Mouse (Mus musculus) kidney, postnatal 0 days (tissue): ENCODE measurements around the gene Arfgap2. TPM values are rescaled to one million over a fixed set of nuclear protein-coding genes. Genes with fewer than 3 reads are reported as not detected.
A peak's percentile ranks its signal among the peaks of the same experiment; 100 is the strongest.

ENCODE experiments used
- ATAC-seq: fragments of 200-750 bp; cut with Nextera tagmentation; replicated peaks from 2 replicates; pipeline ENCODE4 v1.8.0; 2017; ENCODE audit warnings: low read depth, moderate number of reproducible peaks, moderate TSS enrichment, moderate library complexity; ENCODE audit not compliant: low FRiP score
- DNase-seq: peaks from one replicate; pipeline ENCODE4 v3.0.0-alpha.2; 2016; ENCODE audit warnings: low spot score
- H3K27ac ChIP-seq: fragments of 300-500 bp; sonication (generic); 2 replicates; pipeline ENCODE4 v1.5.1; 2014; ENCODE audit warnings: mild to moderate bottlenecking
- H3K27me3 ChIP-seq: fragments of 300-500 bp; sonication (generic); 2 replicates; pipeline ENCODE4 v1.6.1; 2014; ENCODE audit warnings: low read length, mixed read lengths; ENCODE audit not compliant: insufficient read depth
- H3K36me3 ChIP-seq: fragments of 300-500 bp; sonication (generic); 2 replicates; pipeline ENCODE4 v1.6.1; 2014; ENCODE audit warnings: low read length, mixed read lengths; ENCODE audit not compliant: insufficient read depth
- H3K4me1 ChIP-seq: fragments of 300-500 bp; sonication (generic); replicated peaks from 2 replicates; pipeline ENCODE4 v1.6.1; 2014; ENCODE audit warnings: antibody characterized with exemption, low read length, mixed read lengths; ENCODE audit not compliant: insufficient read depth
- H3K4me2 ChIP-seq: fragments of 300-500 bp; sonication (generic); 2 replicates; pipeline ENCODE4 v1.6.1; 2014; ENCODE audit warnings: mild to moderate bottlenecking, low read length, moderate library complexity, mixed read lengths
- H3K4me3 ChIP-seq: fragments of 300-500 bp; sonication (generic); replicated peaks from 2 replicates; pipeline ENCODE4 v1.5.1; 2014; ENCODE audit warnings: low read depth, low read length
- H3K9ac ChIP-seq: fragments of 300-500 bp; sonication (generic); 2 replicates; pipeline ENCODE4 v1.6.1; 2014; ENCODE audit warnings: low read depth, low read length
- H3K9me3 ChIP-seq: fragments of 300-500 bp; sonication (generic); replicated peaks from 2 replicates; pipeline ENCODE4 v1.6.1; 2016; ENCODE audit warnings: low read length, inconsistent platforms, mixed read lengths
- CTCF ChIP-seq: IDR thresholded peaks from 2 replicates; pipeline ENCODE4 v1.5.1; 2016; ENCODE audit warnings: antibody characterized with exemption, low read depth, mild to moderate bottlenecking, moderate library complexity
- WGBS: fragments of 180-500 bp; shearing (Covaris S2); extraction: QIAGEN DNeasy Blood & Tissue Kit; methylation state at CpG from one replicate; pipeline ENCODE4 v1.1.7; 2014; 5-methylcytosine and 5-hydroxymethylcytosine counted together
- polyA plus RNA-seq: library from polyadenylated mRNA; unstranded; fragments of >200 nt; fragmentation: Nextera tagmentation; extraction: Ambion mirVana; gene quantifications from 2 replicates; pipeline ENCODE4 v1.2.1, GENCODE M21; 2015

Arfgap2 gene
- polyA plus RNA-seq, 1 experiment from 2014 or later = 66.6 TPM

DNA sequence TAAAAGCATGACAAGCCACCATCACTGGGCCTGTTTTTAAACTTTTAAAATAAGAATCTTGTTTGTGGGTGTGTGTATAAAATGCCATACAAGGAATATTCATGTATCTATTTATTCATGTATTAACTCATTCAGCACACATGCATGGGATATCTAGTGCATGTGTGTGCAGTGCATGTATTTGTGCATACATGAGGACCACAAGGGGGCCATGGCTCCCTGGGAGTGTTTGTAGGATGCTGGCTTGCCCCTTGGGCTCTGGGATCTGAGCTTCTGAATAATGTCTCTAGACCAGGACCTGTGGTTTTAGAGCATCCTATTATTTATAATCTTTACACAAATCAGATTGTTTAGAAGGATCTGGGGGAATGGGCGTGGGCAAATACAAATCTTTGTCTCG, 36.0 kb downstream of the Arfgap2 start:
- TF ChIP-seq CTCF = peak; percentile 54

GRCm38 (mm10) chr2:91301836-91302235, 37.1 kb downstream of the Arfgap2 start:
- Histone ChIP-seq H3K9me3 (no peaks in the 10 kb centered on the region), H3K4me1 (no peaks in the 10 kb centered on the region), H3K4me2 (no peak overlapping the region), H3K27ac (no peak overlapping the region), H3K4me3 (no peak overlapping the region), H3K27me3 (no peaks in the 10 kb centered on the region), H3K9ac (no peak overlapping the region), H3K36me3 (no peaks in the 10 kb centered on the region)
- no peak for DNase-seq
- WGBS = 79% methylated on average over 2 of the region's 2 CpGs
- no peak for ATAC-seq
- TF ChIP-seq CTCF = peak; percentile 22; the same call in 1 of the 2 replicates

More for the DNA sequence above, 36.0 kb downstream of the Arfgap2 start:
- Histone ChIP-seq H3K4me1 (no peaks in the 10 kb centered on the region), H3K9me3 (no peaks in the 10 kb centered on the region), H3K27me3 (no peaks in the 10 kb centered on the region), H3K4me2 (no peak overlapping the region), H3K27ac (no peak overlapping the region), H3K36me3 (no peaks in the 10 kb centered on the region), H3K4me3 (no peak overlapping the region), H3K9ac (no peak overlapping the region)
- 98% methylated on average over 2 of the region's 2 CpGs for WGBS
- no peak for ATAC-seq
- DNase-seq = no peak

DNA sequence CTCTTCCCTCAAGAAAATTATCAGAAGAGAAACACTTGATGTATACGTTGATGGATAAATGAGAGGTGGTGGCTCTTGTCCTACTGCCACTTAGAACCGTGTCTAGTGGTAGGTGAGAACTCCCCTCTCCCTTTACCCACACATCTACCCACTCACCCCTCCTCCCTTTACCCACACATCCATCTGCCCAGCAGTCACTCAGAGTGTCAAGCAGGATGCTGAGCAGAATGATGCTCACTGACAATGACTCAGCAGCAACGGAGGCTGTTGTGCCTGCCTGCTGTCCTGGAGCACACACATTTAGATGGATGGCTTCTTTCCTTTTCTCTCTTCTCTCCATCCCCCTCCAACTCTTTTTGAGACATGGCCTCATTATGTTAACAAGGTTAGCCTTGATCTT, 38.1 kb downstream of the Arfgap2 start:
- H3K4me3 ChIP-seq = no peak overlapping the region
- ATAC-seq (no peak), DNase-seq (no peak)
- no peaks in the 10 kb centered on the region for H3K9me3 ChIP-seq
- H3K4me2 ChIP-seq = no peak overlapping the region
- 71% methylated on average over 3 of the region's 3 CpGs for WGBS
- no peak overlapping the region for H3K9ac ChIP-seq
- no peaks in the 10 kb centered on the region for H3K4me1 ChIP-seq
- no peaks in the 10 kb centered on the region for H3K36me3 ChIP-seq
- no peaks in the 10 kb centered on the region for H3K27me3 ChIP-seq
- H3K27ac ChIP-seq = no peak overlapping the region
- no peak for TF ChIP-seq CTCF

GRCm38 (mm10) chr2:91305926-91306325, 41.2 kb downstream of the Arfgap2 start:
- no peaks in the 10 kb centered on the region for H3K27me3 ChIP-seq
- DNase-seq (no peak), ATAC-seq (no peak)
- H3K9ac ChIP-seq = no peak overlapping the region
- no peaks in the 10 kb centered on the region for H3K4me1 ChIP-seq
- H3K27ac ChIP-seq = no peak overlapping the region
- H3K4me2 ChIP-seq = no peak overlapping the region
- H3K9me3 ChIP-seq = no peaks in the 10 kb centered on the region
- no peak overlapping the region for H3K4me3 ChIP-seq
- 93% methylated on average over 9 of the region's 9 CpGs for WGBS
- H3K36me3 ChIP-seq = no peaks in the 10 kb centered on the region
- no peak for TF ChIP-seq CTCF

DNA sequence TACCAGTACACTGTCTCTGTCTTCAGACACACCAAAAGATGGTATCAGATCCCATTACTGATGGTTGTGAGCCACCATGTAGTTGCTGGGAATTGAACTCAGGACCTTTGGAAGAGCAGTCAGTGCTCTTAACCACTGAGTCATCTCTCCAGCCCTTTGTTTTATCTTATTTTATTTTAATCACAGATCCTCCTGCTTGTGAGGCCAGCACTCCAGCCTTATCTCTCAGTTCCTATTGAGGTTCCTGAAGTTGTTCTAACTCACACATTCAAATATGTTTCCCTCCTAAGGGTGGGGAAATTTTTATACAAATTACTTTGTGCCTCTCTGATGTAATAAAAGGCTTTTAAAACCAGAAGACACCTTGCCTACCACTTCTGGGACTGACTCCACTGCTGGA, 41.8 kb downstream of the Arfgap2 start:
- TF ChIP-seq CTCF = no peak

GRCm38 (mm10) chr2:91308680-91309079, 43.9 kb downstream of the Arfgap2 start:
- TF ChIP-seq CTCF = no peak
- 0 out of 2 replicates have a peak overlapping the region, but pooled peaks have one; percentile 13 for H3K27ac ChIP-seq
- H3K4me1 ChIP-seq = no peaks in the 10 kb centered on the region; the same call in 1 of the 2 replicates
- no peaks in the 10 kb centered on the region for H3K36me3 ChIP-seq
- no peak overlapping the region for H3K9ac ChIP-seq
- 16% methylated on average over 5 of the region's 5 CpGs for WGBS
- no peak overlapping the region for H3K4me2 ChIP-seq
- no peak overlapping the region for H3K4me3 ChIP-seq
- no peaks in the 10 kb centered on the region for H3K27me3 ChIP-seq
- ATAC-seq (no peak), DNase-seq (peak; percentile 54)
- no peaks in the 10 kb centered on the region for H3K9me3 ChIP-seq

More for the DNA sequence above, 41.8 kb downstream of the Arfgap2 start:
- no peaks in the 10 kb centered on the region for H3K4me1 ChIP-seq
- no peaks in the 10 kb centered on the region for H3K9me3 ChIP-seq
- no peak overlapping the region for H3K27ac ChIP-seq
- no peak for ATAC-seq
- no peaks in the 10 kb centered on the region for H3K27me3 ChIP-seq
- H3K4me3 ChIP-seq = no peak overlapping the region
- H3K4me2 ChIP-seq = no peak overlapping the region
- H3K9ac ChIP-seq = no peak overlapping the region
- no peaks in the 10 kb centered on the region for H3K36me3 ChIP-seq
- no peak for DNase-seq

DNA sequence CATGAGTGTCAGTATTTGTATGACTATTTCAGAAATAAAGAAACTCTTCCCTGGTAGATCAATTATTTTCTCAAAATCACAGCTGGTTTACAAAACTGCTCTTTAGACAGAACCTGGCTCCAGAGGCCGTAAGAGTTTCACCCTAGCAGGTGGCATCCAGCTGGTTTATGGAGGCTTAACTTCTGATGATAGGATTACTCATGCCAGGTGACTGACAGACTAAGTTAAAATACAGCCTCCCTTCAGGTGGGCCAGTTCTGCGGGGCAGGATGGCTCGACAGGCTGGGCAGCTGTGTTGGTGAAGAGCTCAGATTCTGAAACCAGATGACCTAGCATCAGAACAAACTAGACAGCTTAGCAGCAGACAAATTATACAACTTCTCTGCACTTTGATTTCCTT, 44.8 kb downstream of the Arfgap2 start:
- no peaks in the 10 kb centered on the region for H3K27me3 ChIP-seq
- WGBS = 57% methylated on average over 3 of the region's 3 CpGs
- no peaks in the 10 kb centered on the region for H3K9me3 ChIP-seq
- H3K27ac ChIP-seq = no peak overlapping the region
- DNase-seq (no peak), ATAC-seq (no peak)
- no peak overlapping the region for H3K9ac ChIP-seq
- H3K4me3 ChIP-seq = no peak overlapping the region
- H3K36me3 ChIP-seq = no peaks in the 10 kb centered on the region
- H3K4me1 ChIP-seq = no peaks in the 10 kb centered on the region; the same call in 1 of the 2 replicates
- H3K4me2 ChIP-seq = no peak overlapping the region
- no peak for TF ChIP-seq CTCF
